Mouse (Mus musculus) forebrain, embryonic 14.5 days (tissue): ENCODE results near the gene Eln. TPM values are rescaled to one million over a fixed set of nuclear protein-coding genes. Genes with fewer than 3 reads are reported as not detected.
A peak's percentile ranks its signal among the peaks of the same experiment; 100 is the strongest.

ENCODE experiments used
- ATAC-seq: fragments of 200-750 bp; cut with Nextera tagmentation; 2 replicates; pipeline ENCODE4 v1.8.0; 2017; ENCODE audit warnings: mild to moderate bottlenecking, moderate library complexity
- DNase-seq: peaks from one replicate; pipeline ENCODE4 v3.0.0-alpha.2; 2015; ENCODE audit warnings: low spot score
- H3K27ac ChIP-seq: fragments of 300-500 bp; sonication (generic); 2 replicates; pipeline ENCODE4 v1.5.1; 2014; ENCODE audit warnings: low read depth, mild to moderate bottlenecking, control low read depth, low read length, moderate library complexity
- H3K27me3 ChIP-seq: fragments of 300-500 bp; sonication (generic); replicated peaks from 2 replicates; pipeline ENCODE4 v1.6.1; 2014; ENCODE audit warnings: low read length, control low read depth, mixed read lengths; ENCODE audit not compliant: control insufficient read depth, insufficient read depth
- H3K36me3 ChIP-seq: fragments of 300-500 bp; sonication (generic); 2 replicates; pipeline ENCODE4 v1.6.1; 2014; ENCODE audit warnings: low read length, control low read depth; ENCODE audit not compliant: control insufficient read depth, insufficient read depth
- H3K4me1 ChIP-seq: fragments of 300-500 bp; sonication (generic); 2 replicates; pipeline ENCODE4 v1.6.1; 2014; ENCODE audit warnings: antibody characterized with exemption, low read length, control low read depth; ENCODE audit not compliant: control insufficient read depth, insufficient read depth
- H3K4me2 ChIP-seq: fragments of 300-500 bp; sonication (generic); 2 replicates; pipeline ENCODE4 v1.6.1; 2014; ENCODE audit warnings: mild to moderate bottlenecking, control low read depth, low read length
- H3K4me3 ChIP-seq: fragments of 300-500 bp; sonication (generic); 2 replicates; pipeline ENCODE4 v1.5.1; 2014; ENCODE audit warnings: low read depth, low read length, control low read depth
- H3K9ac ChIP-seq: fragments of 300-500 bp; sonication (generic); 2 replicates; pipeline ENCODE4 v1.6.1; 2014; ENCODE audit warnings: mild to moderate bottlenecking, low read length, control low read depth, moderate library complexity
- H3K9me3 ChIP-seq: fragments of 300-500 bp; sonication (generic); replicated peaks from 2 replicates; pipeline ENCODE4 v1.6.1; 2016; ENCODE audit warnings: low read length, control low read depth, mixed read lengths; ENCODE audit not compliant: control insufficient read depth
- WGBS: fragments of 180-500 bp; shearing (Covaris S2); extraction: QIAGEN DNeasy Blood & Tissue Kit; methylation state at CpG from one replicate; pipeline ENCODE4 v1.1.7; 2014; 5-methylcytosine and 5-hydroxymethylcytosine counted together
- polyA plus RNA-seq: library from polyadenylated mRNA; unstranded; fragments of >200 nt; fragmentation: Nextera tagmentation; extraction: Ambion mirVana; gene quantifications from 2 replicates; pipeline ENCODE4 v1.2.1, GENCODE M21; 2014

Eln gene
- polyA plus RNA-seq, 1 experiment from 2014 or later, result 4.1 TPM

DNA sequence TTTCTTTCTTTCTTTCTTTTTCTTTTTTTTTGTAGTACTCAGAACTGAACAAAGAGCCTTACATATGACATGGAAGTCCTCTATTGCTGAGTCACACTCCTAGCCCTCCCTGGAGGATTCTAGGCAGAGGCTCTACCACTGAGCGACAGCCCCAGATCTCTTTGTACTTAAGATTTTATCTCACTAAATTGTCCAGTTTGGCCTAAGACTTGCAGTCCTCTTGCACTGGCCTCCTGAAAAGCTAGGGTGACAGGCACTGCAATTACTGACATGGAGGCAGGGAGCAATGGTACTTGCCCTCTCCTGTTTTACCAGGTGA lies 75.0 kb downstream of the Eln start:
- Histone ChIP-seq H3K4me2 (no peak overlapping the region), H3K4me3 (no peak overlapping the region), H3K9me3 (no peaks in the 10 kb centered on the region), H3K4me1 (peaks cover 14% of the 10 kb centered on the region), H3K36me3 (peaks cover 39% of the 10 kb centered on the region), H3K27ac (peak overlapping the region; percentile 27; the same call in 1 of the 2 replicates), H3K27me3 (no peaks in the 10 kb centered on the region), H3K9ac (no peak overlapping the region)
- ATAC-seq (no peak), DNase-seq (no peak)
- 90% methylated on average over 1 of the region's 1 CpGs for WGBS

DNA sequence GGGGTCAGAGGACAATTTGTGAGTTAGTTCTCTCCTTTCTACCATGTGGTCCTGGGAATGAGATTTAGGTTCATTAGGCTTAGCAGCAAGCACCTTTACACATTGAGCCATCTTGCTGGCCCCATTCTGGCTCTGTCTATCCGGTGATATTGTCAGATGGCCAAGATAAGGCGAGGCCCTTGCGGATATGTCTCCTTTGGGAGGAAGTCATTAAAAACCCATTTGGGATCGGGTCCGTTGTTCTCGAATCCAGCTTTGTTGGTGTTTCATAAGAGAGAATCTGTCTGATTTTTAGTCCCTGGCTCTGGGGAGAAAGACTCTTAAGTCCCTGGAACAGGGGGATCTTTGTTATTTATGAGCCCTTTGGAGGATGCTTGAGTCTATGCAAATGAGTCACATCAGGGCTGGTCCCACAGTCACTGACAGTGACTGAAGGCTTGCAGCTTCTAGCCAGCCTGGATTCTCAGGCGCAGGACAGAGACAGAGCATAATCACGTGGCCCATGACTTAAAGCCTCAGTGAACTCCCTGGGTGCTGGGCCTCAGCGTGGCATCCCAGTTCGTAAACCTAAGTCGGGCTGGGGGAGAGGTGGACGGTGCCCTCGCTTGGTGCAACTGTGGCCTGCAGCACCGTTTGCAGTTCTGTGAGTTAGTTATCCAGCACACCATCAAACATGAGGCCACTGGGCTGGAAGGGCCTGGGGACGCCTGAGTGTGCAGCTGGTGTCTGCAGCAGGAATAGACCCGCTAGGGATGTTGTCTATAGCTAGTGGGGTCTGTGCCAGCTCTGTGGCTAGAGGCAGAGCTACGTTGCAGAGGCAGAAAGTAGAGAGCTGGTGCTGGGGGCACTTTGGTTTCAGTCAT lies 75.6 kb downstream of the Eln start:
- peak overlapping the region; percentile 27; the same call in 1 of the 2 replicates for H3K27ac ChIP-seq
- H3K36me3 ChIP-seq, result peaks cover 43% of the 10 kb centered on the region
- H3K27me3 ChIP-seq, result no peaks in the 10 kb centered on the region
- H3K4me2 ChIP-seq, result no peak overlapping the region
- H3K9me3 ChIP-seq, result no peaks in the 10 kb centered on the region
- 59% methylated on average over 17 of the region's 17 CpGs for WGBS
- H3K9ac ChIP-seq, result no peak overlapping the region; the same call in 1 of the 2 replicates
- H3K4me1 ChIP-seq, result peaks cover 11% of the 10 kb centered on the region
- ATAC-seq, result no peak
- H3K4me3 ChIP-seq, result no peak overlapping the region
- peak; percentile 6 for DNase-seq

DNA sequence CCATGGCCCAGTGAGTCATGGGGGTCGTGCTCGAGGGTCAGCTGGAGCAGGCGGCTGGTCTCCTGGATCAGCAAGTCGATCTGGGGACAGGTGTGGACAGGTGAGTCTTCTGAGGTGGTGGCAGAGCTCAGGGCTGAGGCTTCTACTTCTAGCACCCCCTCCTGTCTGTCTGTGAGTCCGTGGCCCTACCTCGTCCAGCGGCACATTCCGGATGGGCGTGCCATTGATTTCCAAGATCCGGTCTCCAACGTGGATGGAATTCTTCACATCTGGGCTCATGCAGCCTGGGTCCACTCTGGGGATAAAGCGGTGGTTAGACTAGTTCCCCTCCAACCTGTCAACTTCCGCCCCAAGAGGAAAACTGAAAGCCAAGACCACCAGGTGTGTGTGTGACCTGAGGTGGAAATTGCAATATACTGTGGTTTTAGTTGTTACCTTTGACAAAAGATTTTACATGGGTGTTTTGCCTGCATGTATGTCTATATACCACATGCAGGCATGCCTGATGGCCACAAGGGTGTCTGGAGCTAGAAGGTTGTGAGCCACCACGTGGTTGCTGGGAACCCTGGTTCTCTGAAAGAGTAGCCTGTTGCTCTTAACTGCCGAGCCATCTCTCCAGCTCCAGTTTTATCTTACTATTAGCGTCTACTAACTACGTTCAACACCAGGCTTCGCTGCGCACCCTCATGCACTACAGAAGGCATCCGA lies 78.0 kb downstream of the Eln start:
- DNase-seq, result no peak
- WGBS, result 84% methylated on average over 20 of the region's 20 CpGs
- H3K4me3 ChIP-seq, result no peak overlapping the region

DNA sequence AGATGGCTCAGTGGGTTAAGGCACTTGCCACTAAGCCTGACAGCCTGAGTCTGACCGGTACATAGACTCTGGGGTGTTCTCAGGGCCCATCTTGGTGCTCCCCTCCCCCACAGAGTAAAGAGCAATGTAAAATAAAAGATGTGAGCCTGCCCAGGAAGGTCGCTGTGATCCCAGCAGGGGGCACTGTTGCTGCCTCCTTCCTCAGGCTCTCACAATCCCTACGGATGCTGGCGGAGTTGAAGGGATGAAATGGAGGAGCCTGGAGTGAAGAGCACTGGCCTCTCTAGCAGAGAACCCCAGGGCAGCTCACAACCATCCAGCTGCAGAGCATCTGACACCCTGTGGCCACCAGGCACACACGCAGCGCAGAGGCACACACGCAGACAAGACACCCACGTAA lies 78.6 kb downstream of the Eln start:
- Histone ChIP-seq H3K4me2 (no peak overlapping the region), H3K9me3 (no peaks in the 10 kb centered on the region), H3K4me1 (no peaks in the 10 kb centered on the region), H3K9ac (no peak overlapping the region), H3K27ac (no peak overlapping the region), H3K36me3 (peaks cover 74% of the 10 kb centered on the region), H3K27me3 (no peaks in the 10 kb centered on the region), H3K4me3 (no peak overlapping the region)
- 34% methylated on average over 8 of the region's 8 CpGs for WGBS
- ATAC-seq (peak; percentile 54; the same call in 1 of the 2 replicates), DNase-seq (peak; percentile 67)

More for the DNA sequence above, 78.0 kb downstream of the Eln start:
- Histone ChIP-seq H3K4me1 (no peaks in the 10 kb centered on the region), H3K9ac (no peak overlapping the region), H3K36me3 (peaks cover 67% of the 10 kb centered on the region), H3K27ac (no peak overlapping the region), H3K27me3 (no peaks in the 10 kb centered on the region), H3K4me2 (no peak overlapping the region), H3K9me3 (no peaks in the 10 kb centered on the region)
- no peak for ATAC-seq

DNA sequence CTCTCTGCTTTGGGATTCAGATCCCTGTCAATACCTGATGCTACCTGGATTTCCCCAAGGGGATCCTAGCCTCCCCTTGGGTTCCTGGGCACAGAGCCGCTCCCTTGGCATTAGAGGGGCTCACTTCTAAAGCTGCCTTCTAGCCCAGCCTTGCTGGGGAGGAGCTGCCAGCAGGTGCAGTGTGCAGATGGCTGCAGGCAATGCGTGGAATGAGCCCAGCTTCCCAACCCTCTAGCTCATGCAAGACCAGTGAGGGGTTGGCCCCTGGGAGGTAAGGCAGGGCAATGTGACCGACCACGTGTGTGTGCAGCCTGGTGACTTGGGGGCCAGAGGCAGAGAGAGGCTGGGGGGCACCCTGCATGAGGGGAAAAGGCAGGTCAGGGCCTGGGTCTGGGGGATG lies 90.4 kb downstream of the Eln start:
- Histone ChIP-seq H3K4me2 (no peak overlapping the region), H3K4me1 (no peaks in the 10 kb centered on the region), H3K4me3 (no peak overlapping the region), H3K27ac (no peak overlapping the region), H3K27me3 (no peaks in the 10 kb centered on the region), H3K9ac (no peak overlapping the region), H3K9me3 (no peaks in the 10 kb centered on the region), H3K36me3 (peaks cover 53% of the 10 kb centered on the region)
- ATAC-seq, result no peak
- WGBS, result 85% methylated on average over 4 of the region's 4 CpGs
- no peak for DNase-seq

Other genes starting within 250 kb of the Eln start
- gene Clip2, start 194.9 kb downstream of the Eln start, polyA plus RNA-seq, result 11.1 and 15.6 TPM in 2 replicates
- 0.10 TPM in 1 of 2 replicates, not detected in the other for gene Syna, start 187.2 kb downstream of the Eln start, polyA plus RNA-seq
- gene Rfc2, start 166.0 kb downstream of the Eln start, polyA plus RNA-seq, result 240 and 256 TPM in 2 replicates
- 0.99 and 1.6 TPM in 2 replicates for gene Lat2, start 132.3 kb downstream of the Eln start, polyA plus RNA-seq
- gene Eif4h, start 107.8 kb downstream of the Eln start, polyA plus RNA-seq, result 402 and 418 TPM in 2 replicates
- gene Limk1, start 58.7 kb downstream of the Eln start, polyA plus RNA-seq, result 14.0 and 16.4 TPM in 2 replicates
- gene Tmem270, start 159.4 kb upstream of the Eln start, polyA plus RNA-seq, result not detected in 2 replicates
- 0.22 TPM in 1 of 2 replicates, not detected in the other for gene Cldn13, start 168.2 kb upstream of the Eln start, polyA plus RNA-seq
- gene Mettl27, start 185.0 kb upstream of the Eln start, polyA plus RNA-seq, result 6.3 and 9.4 TPM in 2 replicates
- gene Cldn4, start 199.6 kb upstream of the Eln start, polyA plus RNA-seq, result not detected in 2 replicates
- 5.9 and 9.0 TPM in 2 replicates for gene Cldn3, start 238.9 kb upstream of the Eln start, polyA plus RNA-seq